In genomic region chr3:35994552-35995531, GRCm38 (mm10) we compare ENCODE assay signal across 30 mouse cellular contexts. TPM values are rescaled to one million over a fixed set of nuclear protein-coding genes. Genes with fewer than 3 reads are reported as not detected.
A peak's percentile ranks its signal among the peaks of the same experiment; 100 is the strongest.
DNase-seq lines count a peak whose midpoint lies in the region; ATAC-seq and TF ChIP-seq lines count a peak whose summit lies in the region.
"Had no signal": no experiment of that assay in that cellular context is flagged by ENCODE, and none has a peak within 500 bp of the region (broad histone marks: within the 10 kb centered on the region; RNA-seq: fewer than 3 reads in every experiment).

No protein-coding gene starts in this region.

- no peak for TF ChIP-seq CTCF in MEL (IDR thresholded peaks at IDR 0.05 in 2 of 3, conservative IDR thresholded peaks at IDR 0.05 in 1 of 3; ENCODE audit: control insufficient read depth in 1 of 3, insufficient read depth in 1 of 3, low read depth in 2 of 3, low read length in 3 of 3, poor library complexity in 1 of 3, severe bottlenecking in 1 of 3)

- H3K9ac ChIP-seq in heart, embryonic 15.5 days, result no peak overlapping the region
- no peak overlapping the region for H3K9ac ChIP-seq in MEL (ENCODE audit: control insufficient read depth, low read depth, low read length, poor library complexity, severe bottlenecking)
- no peak overlapping the region for H3K9ac ChIP-seq in stomach, embryonic 15.5 days
- H3K9ac ChIP-seq: forebrain, embryonic 12.5 days; hindbrain, embryonic 13.5 days; midbrain, embryonic 15.5 days had no signal

- TF ChIP-seq POLR2A in MEL (IDR thresholded peaks at IDR 0.05; ENCODE audit: control insufficient read depth in 1 of 2, insufficient read depth in 1 of 2, low read depth in 1 of 2, low read length in 2 of 2, poor library complexity in 1 of 2), result no peak

- no peak for DNase-seq in heart, postnatal 25 days (ENCODE audit: low spot score)
- peak; percentile 14 for DNase-seq in MEL (ENCODE audit: low read depth, low spot score)
- peak; percentile 81 for DNase-seq in fat pad, adult 2 months (ENCODE audit: extremely low read depth, low read depth, low spot score)
- no peak for DNase-seq in layer of hippocampus, adult 11-12 months (ENCODE audit: low spot score)
- no peak for DNase-seq in thymus, adult 18-20 months
- DNase-seq: adrenal gland, postnatal 36 days; cerebellum, adult 18-20 months; cerebellum, postnatal 25 days; kidney, postnatal 10 days; lung, adult 18-20 months; lung, postnatal 14 days; right cerebral cortex, postnatal 25 days; thymus, postnatal 14 days had no signal

- no peak for TF ChIP-seq RAD21 in MEL (IDR thresholded peaks at IDR 0.05; ENCODE audit: low read depth, low read length)

- no peak overlapping the region for H3K4me3 ChIP-seq in heart, embryonic 15.5 days
- no peak overlapping the region for H3K4me3 ChIP-seq in MEL (ENCODE audit: control insufficient read depth in 1 of 2, insufficient read depth in 1 of 2, low read depth in 2 of 2, low read length in 2 of 2)
- no peak overlapping the region for H3K4me3 ChIP-seq in stomach, embryonic 15.5 days (replicated peaks)
- H3K4me3 ChIP-seq: forebrain, embryonic 12.5 days; hindbrain, embryonic 13.5 days; layer of hippocampus, adult 2 months; megakaryocyte, embryonic 14.5 days; midbrain, embryonic 15.5 days; myocyte had no signal

- 53% methylated on average over 11 of the region's 11 CpGs for WGBS in heart, embryonic 15.5 days
- 63% methylated on average over 11 of the region's 11 CpGs for WGBS in stomach, embryonic 15.5 days

- no peaks in the 10 kb centered on the region for H3K9me3 ChIP-seq in heart, embryonic 15.5 days (replicated peaks)
- no peaks in the 10 kb centered on the region for H3K9me3 ChIP-seq in MEL (replicated peaks; ENCODE audit: insufficient read depth, low read length)
- H3K9me3 ChIP-seq in stomach, embryonic 15.5 days, result no peaks in the 10 kb centered on the region
- H3K9me3 ChIP-seq: forebrain, embryonic 12.5 days; hindbrain, embryonic 13.5 days; megakaryocyte, embryonic 14.5 days; midbrain, embryonic 15.5 days had no signal

- no peaks in the 10 kb centered on the region for H3K79me2 ChIP-seq in MEL (ENCODE audit: control insufficient read depth, insufficient read depth, low read length, poor library complexity)

- H3K4me2 ChIP-seq in heart, embryonic 15.5 days, result no peak overlapping the region
- no peak overlapping the region for H3K4me2 ChIP-seq in stomach, embryonic 15.5 days
- H3K4me2 ChIP-seq: forebrain, embryonic 12.5 days; hindbrain, embryonic 13.5 days; midbrain, embryonic 15.5 days had no signal

- peak; percentile 67 for ATAC-seq in heart, embryonic 15.5 days (replicated peaks; ENCODE audit: insufficient number of reproducible peaks, insufficient read depth, low FRiP score, low read depth)
- peak; percentile 43; the same call in 1 of the 2 replicates for ATAC-seq in stomach, embryonic 15.5 days (ENCODE audit: insufficient read depth, low FRiP score, low read depth)
- ATAC-seq: inflammation-experienced regulatory T-cells, adult 6 months; midbrain, embryonic 15.5 days had no signal

- H3K36me3 ChIP-seq in heart, embryonic 15.5 days, result peaks cover 24% of the 10 kb centered on the region
- H3K36me3 ChIP-seq in MEL (ENCODE audit: control insufficient read depth in 1 of 2, insufficient read depth in 2 of 2, low read length in 2 of 2), result no peaks in the 10 kb centered on the region; a peak in 1 of 4 replicates
- no peaks in the 10 kb centered on the region for H3K36me3 ChIP-seq in stomach, embryonic 15.5 days

- H3K27ac ChIP-seq in heart, embryonic 15.5 days, result peak overlapping the region; percentile 55
- no peak overlapping the region for H3K27ac ChIP-seq in MEL (ENCODE audit: control insufficient read depth, low read depth, low read length)
- H3K27ac ChIP-seq in stomach, embryonic 15.5 days, result no peak overlapping the region
- H3K27ac ChIP-seq: forebrain, embryonic 12.5 days; hindbrain, embryonic 13.5 days; layer of hippocampus, adult 2 months; midbrain, embryonic 15.5 days had no signal

- no peaks in the 10 kb centered on the region for H3K27me3 ChIP-seq in heart, embryonic 15.5 days
- H3K27me3 ChIP-seq in MEL (ENCODE audit: control insufficient read depth in 1 of 2, insufficient read depth in 2 of 2, low read length in 2 of 2), result no peaks in the 10 kb centered on the region
- H3K27me3 ChIP-seq in stomach, embryonic 15.5 days (replicated peaks), result no peaks in the 10 kb centered on the region
- H3K27me3 ChIP-seq: forebrain, embryonic 12.5 days; hindbrain, embryonic 13.5 days; megakaryocyte, embryonic 14.5 days; midbrain, embryonic 15.5 days had no signal

- H3K4me1 ChIP-seq in heart, embryonic 15.5 days (replicated peaks), result peaks cover 14% of the 10 kb centered on the region
- H3K4me1 ChIP-seq in MEL (ENCODE audit: control insufficient read depth in 1 of 2, insufficient read depth in 2 of 2, low read length in 2 of 2), result no peaks in the 10 kb centered on the region
- H3K4me1 ChIP-seq in stomach, embryonic 15.5 days, result no peaks in the 10 kb centered on the region

- intact Hi-C loops in heart, postnatal 25 days (cut with DNase I), result loop anchor here (5.0 kb wide), 1 partner anchor 63 kb away; no protein-coding TSS in a partner anchor

- TF ChIP-seq EP300 in MEL (IDR thresholded peaks at IDR 0.05; ENCODE audit: low read depth in 1 of 2, low read length in 2 of 2), result no peak

TF ChIP-seq in MEL, 35 proteins besides CTCF, POLR2A, EP300 and RAD21:
- TF ChIP-seq MXI1 (IDR thresholded peaks at IDR 0.05; ENCODE audit: low read depth, low read length), result no peak
- TF ChIP-seq ZNF384 (IDR thresholded peaks at IDR 0.05; ENCODE audit: low read depth, low read length), result no peak

RNA-seq across cellular contexts. Expression of gene Mccc1, which starts 5.6 kb away (rescaled TPM):
- polyA plus RNA-seq in heart, embryonic 15.5 days (2015; fragmentation: Nextera tagmentation; extraction: Ambion mirVana), result 63.1 and 64.3 TPM in 2 replicates
- 10 to 100 TPM; 79.4 to 87.1 TPM for total RNA-seq in heart, postnatal 25 days (2021)
- 4.0 and 4.9 TPM in 2 replicates for total RNA-seq in MEL (2012; rRNA removed)
- polyA plus RNA-seq in MEL (2012; ENCODE audit: insufficient read depth in 1 of 2, insufficient read length in 2 of 2, low read depth in 1 of 2, low replicate concordance in 2 of 2, missing spikeins in 1 of 2), result 10 to 100 TPM in 1 of 2 experiments, not detected in 1; 14.7 TPM
- 32.6 and 35.8 TPM in 2 replicates for polyA plus RNA-seq in stomach, embryonic 15.5 days (2015; fragmentation: Nextera tagmentation; extraction: Ambion mirVana)

RNA-seq across cellular contexts. Expression of gene Dcun1d1, which starts 57.6 kb away (rescaled TPM):
- polyA plus RNA-seq in heart, embryonic 15.5 days (2015; fragmentation: Nextera tagmentation; extraction: Ambion mirVana), result 74.1 and 87.4 TPM in 2 replicates
- 10 to 100 TPM; 55.8 to 59.2 TPM for total RNA-seq in heart, postnatal 25 days (2021)
- total RNA-seq in MEL (2012; rRNA removed), result 35.1 and 37.7 TPM in 2 replicates
- 10 to 100 TPM; 20.8 to 32.7 TPM for polyA plus RNA-seq in MEL (2012; ENCODE audit: insufficient read depth in 1 of 2, insufficient read length in 2 of 2, low read depth in 1 of 2, low replicate concordance in 2 of 2, missing spikeins in 1 of 2)
- polyA plus RNA-seq in stomach, embryonic 15.5 days (2015; fragmentation: Nextera tagmentation; extraction: Ambion mirVana), result 93.3 and 104 TPM in 2 replicates

RNA-seq across cellular contexts. Expression of gene Ccdc144b, which starts 58.5 kb away (rescaled TPM):
- polyA plus RNA-seq in heart, embryonic 15.5 days (2015; fragmentation: Nextera tagmentation; extraction: Ambion mirVana), result 0.08 and 0.09 TPM in 2 replicates
- total RNA-seq in heart, postnatal 25 days (2021), result not detected
- not detected in 2 replicates for total RNA-seq in MEL (2012; rRNA removed)
- polyA plus RNA-seq in MEL (2012; ENCODE audit: insufficient read depth in 1 of 2, insufficient read length in 2 of 2, low read depth in 1 of 2, low replicate concordance in 2 of 2, missing spikeins in 1 of 2), result not detected
- polyA plus RNA-seq in stomach, embryonic 15.5 days (2015; fragmentation: Nextera tagmentation; extraction: Ambion mirVana), result not detected in 2 replicates
- total RNA-seq: gastrocnemius, adult 8-10 months; granulocyte monocyte progenitor cell, adult 5-6 weeks; layer of hippocampus, adult 2 months; left cerebral cortex, postnatal 25 days had no signal
- polyA plus RNA-seq: forebrain, embryonic 12.5 days; G1E; hindbrain, embryonic 13.5 days; inflammation-experienced regulatory T-cells, adult 6 months; limb, embryonic 14.5 days; midbrain, embryonic 15.5 days; myocyte; neural tube, embryonic 14.5 days; spleen, adult 2 months; stomach, embryonic 14.5 days had no signal

Comparison
In these comparisons a context has a peak if more than half of its experiments do, and no peak if none do; other contexts are left out.
1. DNase-seq: peak in MEL (single experiment) and fat pad, adult 2 months (single experiment); none in heart, postnatal 25 days (single experiment), layer of hippocampus, adult 11-12 months (single experiment) and thymus, adult 18-20 months (0 of 2).